Mouse (Mus musculus) splenic B cell, adult 2 months (primary cell): Measurements from ENCODE around the gene Rab21.

Experiments used
- DNase-seq: peaks from one replicate; pipeline ENCODE4 v3.0.0-alpha.2; 2011; ENCODE audit warnings: low read depth, low spot score
- H3K27me3 ChIP-seq: 2 replicates; pipeline ENCODE4 v1.6.1; 2012; ENCODE audit warnings: mild to moderate bottlenecking, low read length, moderate library complexity, mixed read lengths; ENCODE audit not compliant: control insufficient read depth, poor library complexity, insufficient read depth, severe bottlenecking
- H3K36me3 ChIP-seq: 2 replicates; pipeline ENCODE4 v1.6.1; 2012; ENCODE audit warnings: mild to moderate bottlenecking, low read length, moderate library complexity, mixed read lengths; ENCODE audit not compliant: control insufficient read depth, poor library complexity, insufficient read depth, severe bottlenecking

The Rab21 gene

DNA sequence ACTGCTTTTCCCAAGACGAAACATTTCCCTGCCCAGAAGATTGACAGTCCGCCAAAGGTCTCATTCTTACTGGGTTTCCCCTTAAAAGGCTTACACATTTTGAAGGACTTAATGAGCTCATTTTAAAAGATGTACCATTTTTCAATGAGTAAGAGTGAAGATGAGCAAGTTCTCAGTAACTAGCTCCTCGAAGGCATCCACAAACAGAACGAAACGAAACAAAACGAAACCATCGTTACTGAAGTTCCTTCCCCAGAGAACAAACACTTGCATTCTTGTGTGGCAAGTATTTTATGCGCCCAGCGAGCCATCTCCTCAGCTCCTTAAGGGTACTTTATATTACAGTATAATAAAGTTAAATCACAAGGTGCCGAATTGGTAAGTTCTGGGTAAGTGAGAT lies 34.0 kb downstream of the Rab21 start:
- no peaks in the 10 kb centered on the region for H3K27me3 ChIP-seq
- H3K36me3 ChIP-seq: 0 out of 2 replicates have a peak, but pooled peaks cover 3% of the 10 kb centered on the region
- no peak for DNase-seq

DNA sequence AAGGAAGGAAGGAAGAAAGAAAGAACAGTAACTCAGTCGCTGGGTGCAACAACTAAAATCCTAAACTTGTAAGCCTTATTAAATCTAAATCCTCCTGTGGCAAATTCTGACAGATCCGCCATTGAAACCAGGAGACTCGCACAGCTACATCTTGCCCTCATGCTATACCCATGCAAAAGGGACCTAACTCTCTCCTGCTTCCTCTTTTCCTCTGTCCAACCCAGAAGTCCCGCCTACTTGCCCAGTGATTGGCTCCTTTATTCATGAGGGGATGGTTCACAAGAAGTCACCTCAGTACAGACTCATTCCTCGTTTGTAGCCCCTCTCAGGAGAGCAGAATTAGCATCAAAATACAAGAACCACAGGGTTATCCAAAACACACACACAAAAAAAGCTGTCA lies 43.7 kb downstream of the Rab21 start:
- H3K27me3 ChIP-seq: no peaks in the 10 kb centered on the region
- no peak for DNase-seq
- no peaks in the 10 kb centered on the region for H3K36me3 ChIP-seq

DNA sequence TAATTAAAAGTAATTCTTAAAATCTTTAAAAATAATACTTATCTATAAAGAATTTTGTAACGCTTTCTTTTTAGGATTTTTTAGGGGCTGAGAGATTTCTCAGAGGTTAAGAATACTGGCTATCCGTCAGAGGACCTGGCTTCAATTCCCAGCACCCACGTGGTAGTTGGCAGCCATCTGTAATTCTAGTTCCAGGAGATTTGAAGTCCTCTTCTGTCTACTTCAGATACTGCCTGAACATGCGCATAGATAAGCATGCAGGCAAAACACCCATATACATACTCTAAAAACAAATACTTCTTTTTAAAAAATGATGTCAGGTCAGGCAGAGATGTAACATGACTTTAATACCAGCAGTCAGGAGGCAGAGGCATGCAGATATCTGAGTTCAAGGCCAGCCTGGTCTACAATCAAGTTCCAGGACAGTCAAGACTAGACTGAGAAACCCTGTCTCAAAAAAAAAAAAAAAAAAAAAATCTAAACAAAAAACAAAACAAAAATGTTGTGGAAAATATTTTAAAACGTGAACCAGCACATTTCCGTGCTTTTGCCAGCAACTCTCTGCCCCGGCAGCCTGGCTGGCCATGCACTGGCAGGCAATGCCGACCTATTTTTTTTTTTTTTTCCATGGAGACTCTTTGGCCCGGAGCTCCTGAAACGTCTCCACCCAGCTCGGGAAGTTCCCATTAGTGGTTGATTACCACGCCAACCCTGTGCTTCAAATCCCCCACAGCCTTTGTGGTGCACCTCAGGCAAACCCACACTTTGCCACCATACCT lies 44.6 kb downstream of the Rab21 start:
- no peaks in the 10 kb centered on the region for H3K27me3 ChIP-seq
- DNase-seq: no peak
- no peaks in the 10 kb centered on the region for H3K36me3 ChIP-seq

DNA sequence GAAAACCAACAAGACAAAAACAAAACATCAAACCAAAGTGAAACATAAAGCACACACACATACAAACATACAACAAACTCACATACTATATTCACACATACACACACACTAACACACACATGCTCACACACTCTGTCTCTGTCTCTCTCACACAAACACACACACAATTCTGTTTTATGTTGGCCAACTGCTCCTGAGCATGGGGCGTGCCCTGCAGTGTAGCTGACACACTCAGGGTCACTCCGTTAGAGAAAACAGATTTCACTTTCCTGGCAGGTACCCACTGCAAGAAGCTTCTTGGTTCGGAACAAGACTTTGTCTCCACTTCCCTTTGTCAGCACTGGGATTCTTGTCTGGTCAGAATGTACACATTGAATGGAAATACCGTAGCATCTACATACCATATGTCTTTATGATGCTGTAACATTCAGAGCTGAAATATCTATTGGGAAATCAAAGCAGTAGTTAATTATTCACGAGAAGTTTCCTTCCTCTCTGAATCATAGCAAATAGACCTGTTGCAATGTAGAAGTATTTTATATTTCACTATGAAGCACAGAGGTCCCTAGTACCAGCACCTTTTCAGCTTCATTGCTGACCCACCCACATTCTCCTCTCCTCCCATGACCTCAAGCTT lies 52.4 kb downstream of the Rab21 start:
- H3K36me3 ChIP-seq: no peaks in the 10 kb centered on the region
- no peaks in the 10 kb centered on the region for H3K27me3 ChIP-seq
- no peak for DNase-seq

DNA sequence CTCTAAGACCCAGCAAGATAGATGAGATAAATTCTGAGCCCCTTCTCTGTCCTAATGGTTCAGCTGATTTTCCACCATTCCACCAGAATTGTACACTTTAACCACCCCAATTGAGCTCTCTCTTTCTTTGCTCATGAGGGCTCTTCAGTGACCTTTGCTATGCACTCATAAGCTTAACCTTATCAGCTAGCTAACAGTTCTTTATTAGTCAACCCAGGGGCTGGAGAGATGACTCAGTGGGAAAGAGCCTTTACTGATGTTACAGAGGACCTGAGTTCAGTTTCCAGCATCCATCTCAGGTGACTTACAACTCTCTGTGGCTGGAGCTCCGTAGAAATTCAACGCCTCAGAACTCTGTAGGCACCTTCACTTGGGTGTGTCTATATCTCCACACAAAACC lies 53.1 kb downstream of the Rab21 start:
- no peak for DNase-seq
- no peaks in the 10 kb centered on the region for H3K36me3 ChIP-seq
- no peaks in the 10 kb centered on the region for H3K27me3 ChIP-seq

DNA sequence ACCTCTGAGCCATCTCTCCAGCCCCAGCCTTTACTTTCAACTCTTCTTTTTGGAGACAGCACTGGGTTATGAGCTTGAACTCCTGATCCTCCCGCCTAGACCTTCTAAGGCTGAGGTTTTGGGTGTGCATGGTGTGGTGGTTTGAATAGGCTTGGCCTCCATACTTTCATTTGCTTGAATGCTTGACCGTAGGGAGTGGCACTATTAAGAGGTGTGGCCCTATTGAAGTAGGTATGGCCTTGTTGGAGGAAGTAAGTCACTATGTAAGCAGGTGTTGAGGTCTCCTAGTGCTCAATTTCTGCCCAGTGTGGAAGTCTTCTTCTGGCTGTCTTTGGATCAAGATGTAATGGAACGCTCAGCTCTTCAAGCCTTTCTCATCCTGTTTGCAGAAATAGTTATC lies 54.0 kb downstream of the Rab21 start:
- Histone ChIP-seq H3K27me3 (no peaks in the 10 kb centered on the region), H3K36me3 (no peaks in the 10 kb centered on the region)
- no peak for DNase-seq

DNA sequence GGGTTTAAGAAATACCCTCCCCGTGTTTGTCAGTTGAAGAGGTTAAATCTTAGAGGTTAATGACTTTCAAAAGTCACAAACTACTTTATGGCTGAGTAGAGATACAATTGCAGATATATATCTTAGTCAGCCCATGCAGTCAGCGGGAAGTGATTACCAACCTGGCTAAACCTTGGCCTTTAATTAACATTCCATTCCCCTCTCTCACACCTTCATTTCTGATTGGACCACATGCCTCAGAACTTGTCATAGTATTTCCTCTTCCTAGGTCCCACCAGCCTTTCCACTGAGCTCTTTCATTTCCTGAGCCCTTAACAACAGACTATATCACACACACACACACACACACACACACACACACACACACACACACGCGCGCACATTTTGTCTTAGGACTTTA lies 59.2 kb downstream of the Rab21 start:
- H3K27me3 ChIP-seq: no peaks in the 10 kb centered on the region
- DNase-seq: no peak
- no peaks in the 10 kb centered on the region for H3K36me3 ChIP-seq

DNA sequence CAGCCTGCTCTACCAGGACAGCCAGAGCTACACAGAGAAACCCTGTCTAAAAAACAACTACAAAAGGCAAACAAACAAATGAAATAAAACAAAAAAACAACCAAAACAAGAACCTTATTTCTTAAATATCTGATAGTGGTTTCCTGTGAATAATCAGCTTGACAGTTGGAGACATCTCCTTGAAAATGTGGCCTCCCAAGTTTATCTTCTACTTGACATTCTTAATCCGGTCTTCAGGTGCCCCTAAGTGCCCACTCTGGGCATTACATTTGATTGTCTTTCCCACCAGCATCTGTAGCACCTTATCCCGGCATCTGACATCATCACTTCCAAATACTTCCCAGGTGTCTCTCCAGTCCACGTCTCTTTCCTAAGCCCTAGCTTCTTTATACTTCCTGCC lies 61.9 kb downstream of the Rab21 start:
- no peaks in the 10 kb centered on the region for H3K27me3 ChIP-seq
- 0 out of 2 replicates have a peak, but pooled peaks cover 2% of the 10 kb centered on the region for H3K36me3 ChIP-seq
- no peak for DNase-seq

DNA sequence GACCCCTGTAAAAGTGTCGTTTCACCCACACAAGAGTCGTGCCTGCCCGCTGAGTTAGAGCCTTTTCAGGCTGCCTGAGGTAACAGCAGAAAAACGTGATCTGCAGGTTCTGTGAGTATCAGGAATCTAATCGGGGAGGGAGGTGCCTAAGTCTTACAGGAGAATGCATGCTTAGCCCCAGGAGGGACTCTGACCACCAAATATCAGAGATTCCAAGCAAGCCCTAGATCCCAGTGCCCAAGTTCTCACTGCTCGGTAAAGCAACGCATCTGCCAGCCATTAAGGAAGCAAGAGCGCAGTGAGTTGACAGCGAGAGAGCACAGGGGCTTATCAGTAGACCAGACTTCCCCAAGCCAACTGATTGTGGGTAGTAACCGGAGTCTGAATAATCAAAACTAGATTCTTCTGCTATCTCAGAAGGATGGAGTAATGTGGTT lies 63.1 kb downstream of the Rab21 start:
- DNase-seq: peak; percentile 50
- H3K27me3 ChIP-seq: no peaks in the 10 kb centered on the region
- H3K36me3 ChIP-seq: 0 out of 2 replicates have a peak, but pooled peaks cover 2% of the 10 kb centered on the region

DNA sequence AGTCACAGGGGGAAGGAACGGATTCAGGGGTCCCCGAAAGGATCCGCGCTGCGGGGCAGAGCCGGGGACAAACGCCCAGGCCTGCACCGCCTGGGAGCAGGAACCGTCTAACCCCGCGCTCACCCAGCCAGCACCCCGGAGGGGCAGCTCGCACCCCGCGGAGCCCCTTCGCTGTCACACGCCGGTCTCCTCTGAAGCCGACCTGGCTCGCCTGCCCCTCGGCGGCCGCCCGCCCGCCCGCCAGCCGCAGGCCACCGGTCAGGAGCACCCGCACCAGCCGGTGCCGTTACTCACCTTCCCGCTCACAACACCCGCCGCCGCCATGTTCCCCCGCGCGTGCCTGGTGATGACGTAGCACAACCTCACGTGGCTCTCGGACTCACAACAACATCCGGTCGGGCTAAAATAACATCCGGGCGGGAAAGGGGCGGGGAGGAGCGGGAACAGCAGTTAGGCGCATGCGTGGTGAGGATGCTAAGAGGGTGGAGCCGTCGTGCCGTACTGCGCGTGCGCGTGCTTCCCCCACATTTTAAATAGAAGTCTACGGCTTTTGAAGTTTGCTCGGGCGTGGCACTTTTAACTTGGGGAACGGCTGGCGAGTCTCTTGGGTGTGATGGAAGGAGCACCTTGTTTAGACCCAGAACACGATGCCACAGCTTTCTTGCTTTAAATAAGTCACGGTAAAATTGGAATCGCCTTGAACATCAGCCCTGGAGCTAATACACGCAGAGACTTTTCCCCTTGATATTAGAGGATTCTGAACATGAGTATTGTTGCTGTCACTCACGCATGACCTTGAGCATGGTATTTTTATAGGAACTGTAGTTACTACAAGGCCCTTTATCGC lies 64.1 kb downstream of the Rab21 start, which contains the start of gene Tbc1d15:
Gene Tbc1d15, minus strand, starts transcription at position 380 of the 847 bp plus-strand sequence.
- H3K36me3 ChIP-seq: 0 out of 2 replicates have a peak, but pooled peaks cover 2% of the 10 kb centered on the region
- peak; percentile 100 for DNase-seq
- H3K27me3 ChIP-seq: no peaks in the 10 kb centered on the region

DNA sequence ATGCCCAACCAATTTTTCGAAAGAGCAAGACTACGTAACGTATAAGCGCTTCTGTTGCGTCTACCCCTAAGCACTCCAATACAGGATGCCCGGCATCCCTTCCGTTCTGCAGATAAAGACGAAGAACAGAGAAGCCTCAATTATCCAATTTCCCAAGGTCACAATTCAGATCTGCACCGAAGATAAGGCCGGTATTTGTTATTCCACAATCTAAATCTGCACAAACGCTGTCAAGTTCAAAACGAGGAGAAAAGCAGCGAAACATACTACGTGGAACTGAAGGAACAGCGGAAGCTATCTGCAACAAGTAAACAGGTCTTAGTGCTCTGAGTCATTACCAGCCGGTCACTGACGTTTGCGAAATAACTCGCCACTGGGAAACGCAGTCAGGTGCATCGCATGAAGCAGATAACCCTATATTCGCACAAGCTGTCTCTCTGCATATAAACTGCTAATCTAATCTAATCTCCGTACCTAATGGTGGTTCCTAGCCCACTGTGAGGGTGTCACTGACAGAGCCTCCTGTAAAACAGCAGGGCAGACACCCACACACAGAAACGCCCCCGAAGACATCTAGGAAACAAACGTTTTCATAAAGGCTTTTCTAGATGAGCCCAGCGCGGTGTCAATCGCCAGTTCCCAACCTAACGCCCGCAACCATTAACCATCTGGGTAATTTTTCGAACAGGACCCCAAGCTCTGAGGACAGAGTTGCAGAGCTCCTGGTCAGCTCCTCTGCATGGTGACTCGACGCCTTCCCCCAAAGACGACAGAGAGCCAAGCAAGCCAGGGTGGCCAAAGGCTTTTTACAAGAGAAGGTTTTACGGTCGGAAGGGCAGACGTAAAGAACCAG lies 64.9 kb downstream of the Rab21 start:
- Histone ChIP-seq H3K36me3 (0 out of 2 replicates have a peak, but pooled peaks cover 2% of the 10 kb centered on the region), H3K27me3 (no peaks in the 10 kb centered on the region)

DNA sequence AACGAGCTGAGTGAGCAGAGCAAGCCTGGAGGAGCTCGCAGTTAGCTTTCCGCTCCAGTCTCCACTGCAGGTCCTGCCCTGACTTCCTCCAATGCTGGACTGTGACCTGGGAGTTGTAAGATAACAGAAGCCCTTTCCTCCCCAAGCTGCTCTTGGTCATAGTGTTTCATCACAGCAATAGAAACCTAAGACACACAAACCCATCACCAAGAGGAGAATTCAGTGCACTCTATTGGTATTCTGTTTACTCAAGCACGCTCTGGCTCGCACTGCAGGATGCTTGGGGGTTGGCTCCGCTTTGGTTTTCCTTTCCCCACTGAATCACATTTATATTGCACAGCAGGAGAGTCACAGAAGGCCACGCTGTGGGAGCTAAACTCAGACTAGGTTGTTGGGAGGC lies 67.4 kb downstream of the Rab21 start:
- Histone ChIP-seq H3K36me3 (0 out of 2 replicates have a peak, but pooled peaks cover 2% of the 10 kb centered on the region), H3K27me3 (no peaks in the 10 kb centered on the region)
- DNase-seq: no peak

More for the DNA sequence above, 64.9 kb downstream of the Rab21 start:
- peak; percentile 76 for DNase-seq

DNA sequence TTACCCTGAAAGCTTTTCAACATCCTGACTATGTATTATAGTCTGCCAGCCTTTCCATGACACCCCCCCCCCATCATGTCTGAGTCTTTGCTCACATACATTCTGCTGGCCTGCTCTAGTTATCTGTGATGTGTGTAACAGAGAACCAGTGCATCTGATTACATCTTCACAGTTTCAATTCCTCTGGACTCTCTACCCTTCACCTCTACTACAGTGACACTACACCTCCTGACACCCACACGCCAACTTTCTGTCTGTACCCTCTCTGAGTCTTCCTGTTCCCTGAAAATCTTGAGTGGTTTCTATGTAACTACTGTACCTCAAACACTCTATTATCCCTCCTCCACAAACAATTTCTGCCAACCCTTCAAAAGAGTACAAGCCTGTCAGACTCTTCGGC lies 69.9 kb downstream of the Rab21 start:
- peak; percentile 70 for DNase-seq
- Histone ChIP-seq H3K36me3 (0 out of 2 replicates have a peak, but pooled peaks cover 2% of the 10 kb centered on the region), H3K27me3 (no peaks in the 10 kb centered on the region)

DNA sequence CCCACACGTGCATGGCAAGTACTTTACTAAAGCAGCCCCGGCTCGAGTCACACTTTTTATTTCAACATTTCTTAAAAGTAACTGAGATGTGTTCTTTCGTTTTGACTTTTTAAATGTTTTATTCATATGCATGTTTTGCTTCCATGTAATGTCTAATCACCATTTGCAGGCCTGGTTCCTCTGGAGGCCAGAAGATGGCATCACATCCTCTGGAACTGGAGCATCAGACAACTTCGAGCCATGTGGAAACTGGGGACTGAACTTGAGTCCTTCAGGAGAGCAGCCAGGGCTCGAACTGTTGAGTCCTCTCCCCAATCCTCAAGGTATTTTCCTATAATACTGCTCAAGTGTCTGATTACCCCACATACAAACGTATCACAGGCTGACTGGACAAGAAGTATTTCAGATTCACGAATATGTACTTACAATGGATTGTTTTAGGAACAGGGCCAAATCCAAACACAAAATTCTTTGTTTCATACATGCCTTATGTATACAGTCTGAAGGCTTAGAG lies 74.3 kb downstream of the Rab21 start:
- no peaks in the 10 kb centered on the region; the same call in none of the 2 replicates for H3K36me3 ChIP-seq
- DNase-seq: no peak

More for the DNA sequence above, 74.3 kb downstream of the Rab21 start:
- H3K27me3 ChIP-seq: no peaks in the 10 kb centered on the region
